Mouse (Mus musculus) left cerebral cortex, postnatal 36 days (tissue): ENCODE data around the gene Pycard. TPM values are rescaled to one million over a fixed set of nuclear protein-coding genes. Genes with fewer than 3 reads are reported as not detected.
"Not testable (repeated sequence)": the region's sequence is repeated elsewhere in the genome, so short reads cannot be mapped to it uniquely, and the experiment has no call there.

Source experiments
- DNase-seq, 2 experiments: peaks; one replicate each; pipeline ENCODE4 v3.0.0; 2021 to 2022; ENCODE audit warnings: low spot score in 2 of 2, mixed read lengths in 1 of 2
- intact Hi-C: fragments of 180-260 bp; cut with DNase I; formaldehyde crosslinking; loops from one replicate; pipeline ENCODE4 v1.15.1; 2025
- total RNA-seq, 2 experiments: library from RNA; stranded (reverse); gene quantifications; 2 replicates each; pipeline ENCODE4 v1.2.3; 2021

Pycard gene
- 1 to 10 TPM in 1 of 2 experiments, under 1 TPM in 1; 0.79 to 1.8 TPM for total RNA-seq

- intact Hi-C loops = no loop called here
- peak; percentile 25 to 28 for DNase-seq
Observed at GRCm38 (mm10) chr7:127993341-127993977, at the start of gene Pycard. Pycard (minus strand) TSS chr7:127993867.

GRCm38 (mm10) chr7:128042161-128042820 is 48.6 kb upstream of the Pycard start:
- intact Hi-C loops = not testable (repeated sequence)

GRCm38 (mm10) chr7:128033616-128034015 is 39.9 kb upstream of the Pycard start:
- DNase-seq = no peak
- intact Hi-C loops = no loop called here

More at GRCm38 (mm10) chr7:128042161-128042820, 48.6 kb upstream of the Pycard start:
- DNase-seq = not testable (repeated sequence)

- DNase-seq = no peak
- intact Hi-C loops = no loop called here
Observed at GRCm38 (mm10) chr7:128032989-128033293, 39.3 kb upstream of the Pycard start.

GRCm38 (mm10) chr7:128032290-128032988 is 38.8 kb upstream of the Pycard start:
- intact Hi-C loops = no loop called here
- DNase-seq = no peak

- intact Hi-C loops = no loop called here
- no peak for DNase-seq
Observed at GRCm38 (mm10) chr7:128031403-128031976, 37.8 kb upstream of the Pycard start.

- DNase-seq = no peak
Observed at GRCm38 (mm10) chr7:128025381-128025780, 31.7 kb upstream of the Pycard start.

GRCm38 (mm10) chr7:128024932-128025331 is 31.3 kb upstream of the Pycard start:
- no peak for DNase-seq
- intact Hi-C loops = no loop called here

More at GRCm38 (mm10) chr7:128025381-128025780, 31.7 kb upstream of the Pycard start:
- intact Hi-C loops = no loop called here

GRCm38 (mm10) chr7:128024364-128024763 is 30.7 kb upstream of the Pycard start:
- intact Hi-C loops = no loop called here
- no peak for DNase-seq

- no peak for DNase-seq
- intact Hi-C loops = no loop called here
Observed at GRCm38 (mm10) chr7:128023565-128023964, 29.9 kb upstream of the Pycard start.

- DNase-seq = no peak
Observed at GRCm38 (mm10) chr7:128022974-128023373, 29.3 kb upstream of the Pycard start.

GRCm38 (mm10) chr7:128019187-128019586 is 25.5 kb upstream of the Pycard start:
- no peak for DNase-seq
- intact Hi-C loops = no loop called here

More at GRCm38 (mm10) chr7:128022974-128023373, 29.3 kb upstream of the Pycard start:
- intact Hi-C loops = no loop called here

GRCm38 (mm10) chr7:128018275-128018674 is 24.6 kb upstream of the Pycard start:
- DNase-seq = no peak
- intact Hi-C loops = no loop called here

GRCm38 (mm10) chr7:128016650-128017049 is 23.0 kb upstream of the Pycard start:
- intact Hi-C loops = no loop called here
- DNase-seq = no peak

GRCm38 (mm10) chr7:128016134-128016533 is 22.5 kb upstream of the Pycard start:
- intact Hi-C loops = not testable (repeated sequence)

GRCm38 (mm10) chr7:128013116-128013515 is 19.4 kb upstream of the Pycard start:
- intact Hi-C loops = no loop called here
- DNase-seq = no peak

More at GRCm38 (mm10) chr7:128016134-128016533, 22.5 kb upstream of the Pycard start:
- DNase-seq = not testable (repeated sequence)

GRCm38 (mm10) chr7:128012136-128012780 is 18.6 kb upstream of the Pycard start:
- DNase-seq = no peak
- intact Hi-C loops = no loop called here

GRCm38 (mm10) chr7:128009715-128010340 is 16.2 kb upstream of the Pycard start:
- intact Hi-C loops = no loop called here
- DNase-seq = no peak

- DNase-seq = no peak
- intact Hi-C loops = no loop called here
Observed at GRCm38 (mm10) chr7:128006193-128006592, 12.5 kb upstream of the Pycard start.
